Mouse (Mus musculus): ENCODE data around the gene 1700001L19Rik. TPM values are rescaled to one million over a fixed set of nuclear protein-coding genes. Genes with fewer than 3 reads are reported as not detected.

The 1700001L19Rik gene
- polyA plus RNA-seq, 1 experiment: 1.7 TPM

DNA sequence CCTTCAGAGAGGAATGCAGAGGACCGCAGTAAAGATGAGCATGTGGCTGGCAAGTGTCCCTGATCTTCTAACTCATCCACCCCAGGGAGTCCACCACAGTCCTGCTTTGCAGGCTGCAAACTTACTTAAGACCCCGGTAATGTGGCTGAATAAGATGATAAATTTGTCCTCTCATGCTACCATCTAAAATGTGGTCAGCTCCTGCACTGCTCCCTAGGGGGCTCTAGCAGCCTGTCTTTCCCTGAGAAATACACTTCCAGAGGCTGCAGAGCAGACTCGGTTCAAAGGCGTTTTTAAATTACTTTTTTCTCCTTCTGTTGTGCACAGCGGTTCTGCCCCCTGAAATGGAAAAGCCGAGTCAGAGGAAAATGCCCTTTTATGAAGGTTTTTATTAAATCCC lies 4.0 kb downstream of the 1700001L19Rik start:
- peaks cover 2% of the 10 kb centered on the region; the same call in 1 of the 2 replicates for H3K4me1 ChIP-seq (ENCODE audit: control insufficient read depth, insufficient read depth, low read length)
- H3K4me3 ChIP-seq (replicated peaks; ENCODE audit: extremely low read depth, low read depth, low read length): no peak overlapping the region
- no peak for TF ChIP-seq POLR2A (IDR thresholded peaks at IDR 0.05; ENCODE audit: borderline replicate concordance, extremely low read depth, low read depth, low read length)
- TF ChIP-seq CTCF (IDR thresholded peaks at IDR 0.05; ENCODE audit: insufficient read depth, low read length): peak; percentile 47; the same call in 1 of the 2 replicates
- DNase-seq: no peak
- 15% methylated on average over 6 of the region's 6 CpGs for WGBS

DNA sequence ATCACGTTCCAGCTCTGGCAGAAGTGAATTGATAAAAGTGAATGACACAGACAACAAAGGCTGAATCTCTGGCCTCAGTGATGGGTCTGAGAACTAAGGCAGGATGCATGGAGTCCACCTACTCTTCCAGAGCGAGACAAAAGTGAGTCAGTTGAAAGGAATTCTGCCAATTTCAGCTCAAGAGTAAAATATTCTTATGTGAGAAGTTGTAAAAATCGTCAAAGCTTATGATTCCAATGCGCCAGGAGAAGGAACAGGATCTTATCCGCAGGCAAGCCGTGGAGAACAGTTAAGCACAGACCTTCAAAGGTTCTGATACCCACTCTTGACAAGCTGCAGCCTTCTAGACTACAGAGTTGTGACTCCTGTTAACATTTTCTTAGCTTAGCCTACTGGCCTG lies 5.9 kb downstream of the 1700001L19Rik start:
- 67% methylated on average over 6 of the region's 6 CpGs for WGBS
- TF ChIP-seq CTCF (IDR thresholded peaks at IDR 0.05; ENCODE audit: insufficient read depth, low read length) (no peak), POLR2A (IDR thresholded peaks at IDR 0.05; ENCODE audit: borderline replicate concordance, extremely low read depth, low read depth, low read length) (no peak)

DNA sequence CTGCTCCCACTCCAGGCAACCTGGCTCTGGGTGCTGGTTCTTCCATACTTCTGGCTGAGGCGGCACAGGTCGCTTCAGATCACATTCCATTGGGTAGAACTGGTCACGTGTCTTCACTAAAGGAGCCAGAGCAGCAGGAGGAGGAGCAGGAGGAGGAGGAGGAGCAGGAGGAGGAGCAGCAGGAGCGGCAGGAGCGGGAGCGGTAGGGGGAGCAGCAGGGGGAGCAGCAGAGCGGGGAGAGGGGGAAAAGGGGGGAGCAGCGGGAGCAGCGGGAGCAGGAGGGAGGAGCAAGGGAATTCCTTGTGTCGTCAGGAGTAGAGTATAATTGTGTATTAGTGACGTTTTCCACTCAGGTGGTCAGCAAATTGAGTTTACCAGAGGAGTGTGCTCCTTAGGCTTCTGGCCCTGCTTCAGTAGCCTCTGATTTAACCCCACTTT lies 8.5 kb downstream of the 1700001L19Rik start:
- H3K4me3 ChIP-seq (replicated peaks; ENCODE audit: extremely low read depth, low read depth, low read length): peak overlapping the region; percentile 49
- DNase-seq: peak; percentile 23
- no peak for TF ChIP-seq POLR2A (IDR thresholded peaks at IDR 0.05; ENCODE audit: borderline replicate concordance, extremely low read depth, low read depth, low read length)
- TF ChIP-seq CTCF (IDR thresholded peaks at IDR 0.05; ENCODE audit: insufficient read depth, low read length): no peak
- WGBS: 5% methylated on average over 10 of the region's 11 CpGs
- no peaks in the 10 kb centered on the region for H3K4me1 ChIP-seq (ENCODE audit: control insufficient read depth, insufficient read depth, low read length)

More for the DNA sequence above, 5.9 kb downstream of the 1700001L19Rik start:
- DNase-seq: no peak
- Histone ChIP-seq H3K4me3 (replicated peaks; ENCODE audit: extremely low read depth, low read depth, low read length) (no peak overlapping the region), H3K4me1 (ENCODE audit: control insufficient read depth, insufficient read depth, low read length) (no peaks in the 10 kb centered on the region)

GRCm38 (mm10) chr13:68607652-68608405 lies 10.6 kb downstream of the 1700001L19Rik start:
- DNase-seq: no peak
- 38% methylated on average over 21 of the region's 21 CpGs for WGBS
- Histone ChIP-seq H3K4me3 (replicated peaks; ENCODE audit: extremely low read depth, low read depth, low read length) (peak overlapping the region; percentile 12), H3K4me1 (ENCODE audit: control insufficient read depth, insufficient read depth, low read length) (no peaks in the 10 kb centered on the region)
- TF ChIP-seq POLR2A (IDR thresholded peaks at IDR 0.05; ENCODE audit: borderline replicate concordance, extremely low read depth, low read depth, low read length): no peak
- TF ChIP-seq CTCF (IDR thresholded peaks at IDR 0.05; ENCODE audit: insufficient read depth, low read length): no peak

GRCm38 (mm10) chr13:68622792-68623191 lies 25.6 kb downstream of the 1700001L19Rik start:
- TF ChIP-seq POLR2A (IDR thresholded peaks at IDR 0.05; ENCODE audit: borderline replicate concordance, extremely low read depth, low read depth, low read length): no peak
- no peak for TF ChIP-seq CTCF (IDR thresholded peaks at IDR 0.05; ENCODE audit: insufficient read depth, low read length)
- no peak overlapping the region for H3K4me3 ChIP-seq (replicated peaks; ENCODE audit: extremely low read depth, low read depth, low read length)
- H3K4me1 ChIP-seq (ENCODE audit: control insufficient read depth, insufficient read depth, low read length): no peaks in the 10 kb centered on the region
- DNase-seq: no peak
- WGBS: 61% methylated on average over 6 of the region's 6 CpGs

DNA sequence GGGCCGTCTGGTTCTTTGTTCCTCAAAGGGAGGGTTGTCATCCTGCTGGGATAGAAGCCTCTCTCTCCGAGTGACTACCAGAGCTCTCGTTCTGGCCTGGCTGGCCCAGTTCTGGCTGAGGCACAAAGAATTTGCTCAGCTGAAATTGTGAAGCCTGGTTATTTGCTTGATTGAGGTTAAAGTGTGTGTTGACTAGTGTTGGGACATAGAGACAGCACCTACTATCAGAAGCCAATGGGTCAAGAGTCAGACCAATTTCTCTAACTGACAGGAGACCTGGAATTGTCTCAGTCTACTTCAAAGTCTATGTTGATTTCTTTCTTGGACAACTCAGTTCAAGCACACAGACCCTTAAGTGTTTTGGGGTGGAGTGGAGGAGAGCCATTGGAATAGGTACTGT lies 29.8 kb downstream of the 1700001L19Rik start:
- H3K4me1 ChIP-seq (ENCODE audit: control insufficient read depth, insufficient read depth, low read length): no peaks in the 10 kb centered on the region
- TF ChIP-seq CTCF (IDR thresholded peaks at IDR 0.05; ENCODE audit: insufficient read depth, low read length) (no peak), POLR2A (IDR thresholded peaks at IDR 0.05; ENCODE audit: borderline replicate concordance, extremely low read depth, low read depth, low read length) (no peak)
- no peak overlapping the region for H3K4me3 ChIP-seq (replicated peaks; ENCODE audit: extremely low read depth, low read depth, low read length)
- no peak for DNase-seq
- 54% methylated on average over 3 of the region's 3 CpGs for WGBS

- no peak for DNase-seq
- TF ChIP-seq CTCF (IDR thresholded peaks at IDR 0.05; ENCODE audit: insufficient read depth, low read length) (no peak), POLR2A (IDR thresholded peaks at IDR 0.05; ENCODE audit: borderline replicate concordance, extremely low read depth, low read depth, low read length) (no peak)
- H3K4me1 ChIP-seq (ENCODE audit: control insufficient read depth, insufficient read depth, low read length): no peaks in the 10 kb centered on the region
- 89% methylated on average over 1 of the region's 1 CpGs for WGBS
- H3K4me3 ChIP-seq (replicated peaks; ENCODE audit: extremely low read depth, low read depth, low read length): no peak overlapping the region
These were observed 45.6 kb downstream of the 1700001L19Rik start for GRCm38 (mm10) chr13:68642786-68643185.

Other genes starting within 250 kb of the 1700001L19Rik start
- 7.8 and 9.8 TPM in 2 replicates for gene Mtrr, start 15.3 kb upstream of the 1700001L19Rik start, polyA plus RNA-seq (2012; rRNA removed)
- gene Fastkd3, start 15.2 kb upstream of the 1700001L19Rik start, polyA plus RNA-seq (2012; rRNA removed): 7.7 and 8.5 TPM in 2 replicates

Data from lung, adult 2 months (tissue).